Mouse (Mus musculus) midbrain, embryonic 16.5 days (tissue): ENCODE results near the gene Gm5640. TPM values are rescaled to one million over a fixed set of nuclear protein-coding genes. Genes with fewer than 3 reads are reported as not detected.
"Not testable (repeated sequence)": the region's sequence is repeated elsewhere in the genome, so short reads cannot be mapped to it uniquely, and the experiment has no call there.

Experiments
- ATAC-seq: fragments of 200-750 bp; cut with Nextera tagmentation; 2 replicates; pipeline ENCODE4 v1.8.0; 2017; ENCODE audit warnings: moderate TSS enrichment
- H3K27ac ChIP-seq: fragments of 300-500 bp; sonication (generic); 2 replicates; pipeline ENCODE4 v1.5.1; 2014; ENCODE audit warnings: mild to moderate bottlenecking, low read length, mixed read lengths
- H3K27me3 ChIP-seq: fragments of 300-500 bp; sonication (generic); 2 replicates; pipeline ENCODE4 v1.6.1; 2014; ENCODE audit warnings: low read depth, low read length, mixed read lengths; ENCODE audit not compliant: control insufficient read depth, insufficient read depth
- H3K36me3 ChIP-seq: fragments of 300-500 bp; sonication (generic); 2 replicates; pipeline ENCODE4 v1.6.1; 2014; ENCODE audit warnings: mild to moderate bottlenecking, low read length, moderate library complexity, mixed read lengths; ENCODE audit not compliant: control insufficient read depth, insufficient read depth
- H3K4me1 ChIP-seq: fragments of 300-500 bp; sonication (generic); 2 replicates; pipeline ENCODE4 v1.6.1; 2014; ENCODE audit warnings: mild to moderate bottlenecking, low read length, mixed read lengths; ENCODE audit not compliant: control insufficient read depth, insufficient read depth
- H3K4me2 ChIP-seq: fragments of 300-500 bp; sonication (generic); 2 replicates; pipeline ENCODE4 v1.6.1; 2014; ENCODE audit warnings: mild to moderate bottlenecking, low read length, mixed read lengths
- H3K4me3 ChIP-seq: fragments of 300-500 bp; sonication (generic); 2 replicates; pipeline ENCODE4 v1.5.1; 2014; ENCODE audit warnings: low read depth, mild to moderate bottlenecking, low read length, moderate library complexity, mixed read lengths
- H3K9ac ChIP-seq: fragments of 300-500 bp; sonication (generic); 2 replicates; pipeline ENCODE4 v1.6.1; 2014; ENCODE audit warnings: low read depth, low read length, mixed read lengths
- H3K9me3 ChIP-seq: fragments of 300-500 bp; sonication (generic); replicated peaks from 2 replicates; pipeline ENCODE4 v1.6.1; 2014; ENCODE audit warnings: mild to moderate bottlenecking, low read length, mixed read lengths; ENCODE audit not compliant: control insufficient read depth, poor library complexity, severe bottlenecking
- WGBS: fragments of 180-500 bp; shearing (Covaris S2); extraction: QIAGEN DNeasy Blood & Tissue Kit; methylation state at CpG from one replicate; pipeline ENCODE4 v1.1.7; 2014; 5-methylcytosine and 5-hydroxymethylcytosine counted together
- polyA plus RNA-seq: library from polyadenylated mRNA; unstranded; fragments of >200 nt; fragmentation: Nextera tagmentation; extraction: Ambion mirVana; gene quantifications from 2 replicates; pipeline ENCODE4 v1.2.1, GENCODE M21; 2015

Gene Gm5640
- polyA plus RNA-seq: 0.40 and 0.59 TPM in 2 replicates

DNA sequence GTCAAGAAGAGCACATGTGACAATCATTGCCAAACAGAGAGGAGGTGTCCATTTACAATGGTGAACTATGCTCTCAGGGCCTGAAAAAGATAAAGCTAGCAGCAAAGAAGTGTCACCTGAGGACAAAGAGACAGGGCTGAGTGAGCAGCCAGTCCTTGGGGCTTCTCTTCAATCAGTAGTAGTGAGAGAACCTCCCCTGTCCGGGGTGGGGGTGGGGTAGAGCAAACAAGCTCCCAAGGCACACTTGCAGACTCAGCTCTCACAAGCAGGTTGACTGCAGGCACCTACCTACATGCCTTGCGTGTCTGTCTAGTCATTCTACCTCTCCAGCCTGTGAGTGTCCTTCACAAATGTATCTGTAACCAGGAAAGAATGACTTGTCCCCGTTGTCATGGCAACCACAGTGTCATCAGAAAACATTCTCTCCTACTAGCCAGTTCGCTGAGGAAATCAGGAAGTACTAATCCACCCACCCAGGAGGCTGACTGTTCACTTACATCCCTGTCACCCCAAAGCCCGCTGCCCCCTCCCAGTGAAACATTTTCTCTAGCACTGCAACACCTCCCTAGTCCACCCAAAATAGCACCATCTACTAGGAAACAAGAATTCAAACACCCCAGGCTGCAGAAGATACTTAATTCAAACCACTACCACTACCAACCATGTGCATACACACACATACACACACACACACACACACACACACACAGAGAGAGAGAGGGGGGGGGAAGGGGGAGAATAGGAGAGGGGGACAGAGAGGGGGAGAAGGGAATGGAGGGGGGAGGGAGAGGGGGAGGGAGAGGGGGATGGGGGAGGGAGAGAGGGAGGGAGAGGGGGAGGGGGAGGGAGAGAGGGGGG, at the start of gene Gm5640:
Gm5640 (minus strand) TSS at position 170 of the 858 bp plus-strand sequence.
- H3K27me3 ChIP-seq, H3K4me2 ChIP-seq, H3K4me1 ChIP-seq, H3K9me3 ChIP-seq, H3K9ac ChIP-seq, H3K36me3 ChIP-seq, H3K27ac ChIP-seq, H3K4me3 ChIP-seq: not testable (repeated sequence)
- ATAC-seq: peak; percentile 96
- WGBS: 31% methylated on average over 2 of the region's 5 CpGs

DNA sequence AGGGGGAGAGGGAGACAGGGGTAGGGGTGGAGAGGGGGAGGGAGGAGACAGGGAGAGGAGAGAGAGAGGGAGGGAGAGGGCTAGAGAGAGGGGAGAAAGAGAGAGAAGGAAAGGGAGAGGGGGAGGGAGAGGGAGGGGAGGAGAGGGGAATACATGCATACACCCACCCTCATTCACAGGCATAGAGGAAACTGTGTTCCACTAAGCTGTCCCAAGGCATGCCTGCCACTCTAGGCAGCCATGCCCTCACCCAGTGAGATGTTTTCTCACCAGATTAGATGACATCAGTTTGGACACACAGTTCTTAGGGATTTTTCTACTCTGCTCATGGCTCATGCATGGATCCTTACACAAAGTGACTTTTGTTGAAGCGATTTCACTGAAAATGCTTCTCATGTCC, 958 bp upstream of the Gm5640 start:
- peak; percentile 52; the same call in 1 of the 2 replicates for ATAC-seq
- H3K36me3 ChIP-seq, H3K4me3 ChIP-seq, H3K9me3 ChIP-seq, H3K9ac ChIP-seq, H3K27me3 ChIP-seq, H3K4me1 ChIP-seq, H3K27ac ChIP-seq, H3K4me2 ChIP-seq: not testable (repeated sequence)
- WGBS: no CpG with 5 or more reads among the region's 1 CpGs

DNA sequence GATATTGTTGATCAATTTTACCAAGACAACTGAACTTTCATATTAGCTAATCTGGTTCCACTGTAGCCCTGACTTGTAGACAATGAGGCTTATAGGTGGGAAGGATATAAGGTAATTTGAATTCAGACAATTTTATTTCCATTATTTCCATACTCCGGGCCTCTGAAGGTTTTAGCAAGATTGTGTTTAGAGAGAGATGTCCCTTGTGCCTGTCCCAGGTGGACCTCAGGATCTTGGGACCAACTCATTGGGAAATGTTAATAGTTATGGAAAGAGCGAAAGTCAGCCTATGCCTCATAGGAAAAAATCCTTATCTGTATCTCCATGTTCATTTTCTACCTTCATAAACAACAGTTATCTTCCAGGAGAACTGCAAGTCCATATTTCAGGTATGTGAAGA, 53.1 kb downstream of the Gm5640 start, which contains the start of gene Olfr1325:
Olfr1325 (plus strand) TSS at position 301 of the 400 bp plus-strand sequence.
- no peak within 1 kb of the TSS for H3K4me3 ChIP-seq
- ATAC-seq: no peak
- no peaks in the 10 kb centered on the region for H3K9me3 ChIP-seq
- H3K27me3 ChIP-seq: no peaks in the 10 kb centered on the region
- WGBS: 94% methylated on average over 2 of the region's 2 CpGs
- no peaks in the 10 kb centered on the region for H3K36me3 ChIP-seq
- H3K9ac ChIP-seq: no peak within 1 kb of the TSS
- H3K4me2 ChIP-seq: no peak within 1 kb of the TSS
- H3K4me1 ChIP-seq: no peaks in the 10 kb centered on the region
- no peak within 1 kb of the TSS for H3K27ac ChIP-seq

Other genes with a start within 250 kb of the Gm5640 start
- gene G6pdx, start 216.4 kb downstream of the Gm5640 start, polyA plus RNA-seq: 47.7 and 49.4 TPM in 2 replicates
- 0.36 TPM in 1 of 2 replicates, not detected in the other for gene Gm6880, start 164.2 kb downstream of the Gm5640 start, polyA plus RNA-seq
- gene Olfr1326-ps1, start 70.7 kb downstream of the Gm5640 start, polyA plus RNA-seq: not detected in 2 replicates
- not detected in 2 replicates for gene Olfr1325, start 53.0 kb downstream of the Gm5640 start, polyA plus RNA-seq
- not detected in 2 replicates for gene Gm6890, start 95.3 kb upstream of the Gm5640 start, polyA plus RNA-seq
- 0.30 and 0.40 TPM in 2 replicates for gene Gm5936, start 191.6 kb upstream of the Gm5640 start, polyA plus RNA-seq